Mouse (Mus musculus) right cerebral cortex, postnatal 4 days (tissue): Measurements from ENCODE around the gene Msrb2.

Experiments used
- DNase-seq: peaks from one replicate; pipeline ENCODE4 v3.0.0-alpha.2; 2022

Msrb2 gene

DNA sequence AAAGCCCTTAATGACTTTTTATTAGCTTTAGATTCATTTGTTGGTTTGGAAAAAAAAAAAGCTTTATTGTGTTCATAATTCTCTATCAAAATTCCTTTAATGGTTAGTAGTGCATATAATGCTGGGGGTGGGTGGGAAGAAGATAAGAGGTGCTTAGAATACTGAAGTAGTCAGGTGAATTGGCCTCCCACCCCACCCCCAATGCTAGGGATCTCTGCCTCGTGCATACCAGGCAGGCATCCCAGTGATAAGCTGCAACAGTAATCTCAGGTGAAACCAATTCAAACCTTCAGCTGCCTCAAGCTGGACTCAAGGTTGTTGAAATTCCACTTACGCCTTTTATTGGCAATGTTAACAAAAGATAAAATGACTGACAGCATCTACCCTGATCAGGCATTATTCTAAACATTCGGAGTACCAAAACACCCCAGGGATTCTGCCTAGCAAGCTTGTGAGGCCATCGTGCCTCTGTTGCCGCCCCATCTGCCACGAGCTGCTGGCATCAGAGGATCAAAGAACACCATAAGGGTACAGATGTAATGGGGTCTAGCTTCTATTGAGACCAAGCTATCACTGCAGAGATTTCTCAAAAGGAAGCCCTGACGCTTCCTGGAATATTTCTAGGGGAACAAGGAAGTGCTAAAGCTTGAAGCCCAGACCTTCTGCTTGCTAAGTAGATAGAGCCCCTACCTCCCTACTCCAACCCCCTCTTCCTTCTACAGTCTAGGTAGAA lies 19.3 kb downstream of the Msrb2 start:
- DNase-seq = no peak

- no peak for DNase-seq
These were observed 20.4 kb downstream of the Msrb2 start for GRCm38 (mm10) chr2:19391649-19392048.

DNA sequence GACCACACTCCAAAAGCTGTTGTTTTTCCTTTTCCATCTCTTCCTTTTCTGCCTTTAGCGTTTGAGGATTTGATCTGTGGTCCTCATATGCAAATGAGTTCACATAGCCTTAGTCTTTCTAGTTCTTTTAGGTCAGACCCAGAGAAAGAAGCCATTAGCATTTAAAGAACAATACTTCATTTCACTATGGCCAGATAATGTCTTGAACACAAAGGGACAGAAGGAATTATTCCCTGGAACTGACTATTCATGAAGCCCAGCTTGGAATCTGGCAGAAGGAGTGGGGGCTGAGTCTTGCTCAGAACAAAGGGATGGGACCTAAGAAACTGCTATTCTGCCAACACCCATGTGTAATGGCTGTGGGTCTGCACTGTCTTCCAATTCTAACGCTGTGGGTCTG lies 21.6 kb downstream of the Msrb2 start:
- DNase-seq = no peak

GRCm38 (mm10) chr2:19405409-19405808 lies 34.2 kb downstream of the Msrb2 start:
- DNase-seq = no peak

- no peak for DNase-seq
These were observed 35.3 kb downstream of the Msrb2 start for GRCm38 (mm10) chr2:19406531-19406930.

DNA sequence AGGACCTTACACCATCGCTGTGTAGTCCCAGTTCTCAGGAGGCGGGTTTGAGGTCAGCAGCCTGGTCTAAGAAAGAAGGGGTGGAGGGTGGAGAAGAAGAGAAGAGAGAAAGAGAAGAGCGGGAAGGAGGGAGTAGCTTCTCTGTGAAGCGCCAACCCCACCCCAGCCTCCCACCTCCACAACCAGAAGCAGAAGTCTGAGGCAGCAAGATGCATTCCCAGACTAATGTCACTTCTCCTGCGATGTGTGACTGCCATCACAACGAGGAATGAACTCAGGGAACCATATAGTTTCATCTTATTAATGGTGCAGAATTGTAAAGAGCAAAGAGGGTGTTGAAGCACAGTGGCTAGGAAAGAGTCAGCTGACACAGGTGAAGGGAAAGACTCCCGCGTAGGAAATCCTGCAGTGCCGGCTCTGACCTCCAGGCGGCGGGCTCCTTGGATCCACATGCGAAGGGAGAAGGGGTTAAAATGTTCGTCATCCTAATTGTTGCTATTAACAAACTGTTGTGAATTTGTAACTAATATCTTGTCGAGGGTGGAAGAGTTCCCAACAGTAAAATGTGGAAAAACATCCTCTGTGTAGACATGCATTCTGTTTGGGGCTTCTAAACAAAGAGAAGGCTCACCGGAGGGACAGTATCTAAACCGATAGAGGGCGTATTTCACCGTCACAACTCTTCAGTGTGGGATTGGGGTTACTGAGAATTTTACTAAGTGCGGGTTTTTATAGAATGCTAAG lies 43.2 kb downstream of the Msrb2 start:
- DNase-seq = peak; percentile 84

DNA sequence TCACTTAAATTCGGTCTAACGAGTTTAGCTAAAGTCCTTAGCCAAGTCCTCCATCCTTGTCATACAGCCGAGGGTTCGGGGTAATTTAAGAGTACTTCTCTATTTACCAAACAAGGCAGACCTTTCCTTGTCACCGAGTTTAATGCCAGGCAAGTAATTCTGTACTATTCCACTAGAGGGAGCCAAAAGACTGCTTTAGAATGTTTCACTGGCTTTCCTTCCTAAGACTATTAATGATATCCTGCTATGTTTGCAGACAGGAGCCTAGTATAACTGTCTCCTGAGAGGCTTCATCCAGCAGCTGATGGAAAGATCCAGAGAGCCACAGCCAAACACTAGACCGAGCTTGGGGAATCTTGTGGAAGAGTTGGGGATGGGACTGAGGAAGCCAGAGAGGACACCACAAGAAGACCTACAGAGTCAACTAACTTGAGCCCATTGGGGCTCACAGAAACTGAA lies 43.9 kb downstream of the Msrb2 start:
- DNase-seq = no peak

DNA sequence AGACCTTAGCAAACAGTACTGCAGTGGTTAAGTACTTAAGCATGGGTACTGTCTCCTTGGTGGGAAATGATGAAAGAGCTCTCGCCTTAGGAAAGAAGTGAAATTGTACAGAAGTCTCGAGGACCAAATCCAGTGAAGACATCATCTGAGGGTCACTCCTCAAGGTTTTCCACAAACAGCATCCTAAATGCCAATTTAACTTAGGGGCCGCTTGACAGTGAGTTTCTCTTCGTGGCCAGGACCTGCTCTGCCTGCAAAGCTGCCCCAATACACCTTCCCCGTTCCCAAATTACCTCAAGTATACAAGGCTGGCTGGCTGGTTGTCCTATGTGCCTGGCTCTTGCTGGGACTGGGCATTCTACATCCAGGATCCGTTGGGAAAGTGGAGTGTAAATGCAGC lies 44.8 kb downstream of the Msrb2 start:
- DNase-seq = no peak

DNA sequence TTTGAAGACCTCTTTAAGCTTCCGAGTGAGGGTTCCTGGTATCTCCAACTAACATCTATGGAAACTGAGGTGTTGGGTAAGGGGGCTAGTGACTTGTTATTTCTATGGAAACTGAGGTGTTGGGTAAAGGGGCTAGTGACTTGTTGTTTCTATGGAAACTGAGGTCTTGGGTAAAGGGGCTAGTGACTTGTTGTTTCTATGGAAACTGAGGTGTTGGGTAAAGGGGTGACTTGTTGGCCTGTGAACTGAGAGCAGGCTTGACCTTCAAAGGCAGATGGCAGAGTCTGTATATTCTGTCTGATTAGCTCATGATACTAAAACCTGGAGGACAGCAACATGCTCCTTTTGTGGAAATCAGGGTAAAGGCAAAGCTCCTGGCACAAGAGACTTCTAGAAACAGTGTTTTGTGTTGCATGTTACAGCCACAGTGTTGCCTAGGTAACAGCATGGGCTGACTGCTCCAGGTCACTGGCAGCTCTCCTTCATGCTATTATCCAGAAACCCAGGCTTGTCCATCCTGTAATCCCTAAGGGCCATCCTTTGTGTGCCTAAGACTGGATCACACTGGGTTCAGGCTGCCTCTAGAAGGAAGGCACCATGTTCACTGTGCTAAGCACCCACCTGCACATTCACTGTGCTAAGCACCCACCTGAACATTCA lies 48.6 kb downstream of the Msrb2 start:
- DNase-seq = no peak

DNA sequence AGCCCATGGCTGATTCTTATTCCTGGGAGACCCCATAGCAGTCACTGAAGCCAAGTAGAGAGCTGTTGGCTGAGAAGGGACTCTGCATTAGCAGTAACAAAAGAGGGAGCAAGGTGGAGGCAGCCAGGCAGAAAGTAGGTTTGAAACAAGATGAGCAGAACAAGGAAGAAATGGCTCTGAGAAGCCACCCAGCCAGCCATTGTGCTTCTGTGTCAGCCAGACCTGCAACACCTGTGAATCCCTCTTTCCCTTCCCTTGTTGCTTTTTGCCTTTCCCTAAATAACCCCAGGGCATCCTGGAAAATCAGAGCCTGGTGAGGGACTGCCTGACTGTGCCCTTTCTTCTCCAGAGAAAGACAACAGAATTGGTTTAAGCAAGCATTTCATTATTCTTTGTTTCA lies 51.0 kb downstream of the Msrb2 start:
- no peak for DNase-seq

DNA sequence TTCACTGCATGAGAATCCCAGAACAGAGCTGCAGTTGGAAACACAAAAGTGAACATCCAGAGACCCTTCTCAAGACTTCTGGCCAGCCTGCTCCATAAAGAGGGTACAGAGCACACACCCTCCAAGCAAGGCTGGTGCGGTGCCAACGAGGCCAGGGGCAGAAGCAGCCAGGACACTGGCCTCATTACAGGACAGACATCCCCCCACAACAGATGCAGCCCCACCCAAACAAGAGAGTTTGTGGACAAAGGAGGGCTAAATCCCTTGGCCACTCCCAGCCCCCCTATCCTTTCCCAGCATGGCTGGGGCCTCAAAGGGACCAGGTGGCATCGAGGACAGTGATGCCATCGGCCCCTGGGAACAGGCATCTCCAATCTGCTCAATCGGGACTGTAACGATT lies 51.8 kb downstream of the Msrb2 start:
- DNase-seq = no peak

DNA sequence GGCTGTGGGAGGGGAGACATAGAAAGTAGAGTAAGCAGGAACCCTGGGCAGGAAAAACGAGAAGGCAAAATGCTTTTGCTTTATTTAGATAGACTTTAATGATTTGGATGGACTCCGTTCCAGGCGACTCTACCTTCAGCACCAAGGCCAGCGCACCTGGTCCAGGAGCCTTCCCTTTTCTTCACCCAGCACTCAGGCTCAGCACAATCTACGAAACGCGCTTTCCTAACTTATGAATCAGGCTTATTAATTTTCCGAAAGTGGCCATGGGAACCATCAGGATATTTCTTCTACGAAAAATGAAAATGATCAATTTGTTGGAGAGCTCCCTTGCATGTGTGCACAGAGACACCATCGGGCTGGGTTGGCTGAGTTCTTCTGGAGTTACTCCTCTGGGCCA lies 57.8 kb downstream of the Msrb2 start:
- no peak for DNase-seq

DNA sequence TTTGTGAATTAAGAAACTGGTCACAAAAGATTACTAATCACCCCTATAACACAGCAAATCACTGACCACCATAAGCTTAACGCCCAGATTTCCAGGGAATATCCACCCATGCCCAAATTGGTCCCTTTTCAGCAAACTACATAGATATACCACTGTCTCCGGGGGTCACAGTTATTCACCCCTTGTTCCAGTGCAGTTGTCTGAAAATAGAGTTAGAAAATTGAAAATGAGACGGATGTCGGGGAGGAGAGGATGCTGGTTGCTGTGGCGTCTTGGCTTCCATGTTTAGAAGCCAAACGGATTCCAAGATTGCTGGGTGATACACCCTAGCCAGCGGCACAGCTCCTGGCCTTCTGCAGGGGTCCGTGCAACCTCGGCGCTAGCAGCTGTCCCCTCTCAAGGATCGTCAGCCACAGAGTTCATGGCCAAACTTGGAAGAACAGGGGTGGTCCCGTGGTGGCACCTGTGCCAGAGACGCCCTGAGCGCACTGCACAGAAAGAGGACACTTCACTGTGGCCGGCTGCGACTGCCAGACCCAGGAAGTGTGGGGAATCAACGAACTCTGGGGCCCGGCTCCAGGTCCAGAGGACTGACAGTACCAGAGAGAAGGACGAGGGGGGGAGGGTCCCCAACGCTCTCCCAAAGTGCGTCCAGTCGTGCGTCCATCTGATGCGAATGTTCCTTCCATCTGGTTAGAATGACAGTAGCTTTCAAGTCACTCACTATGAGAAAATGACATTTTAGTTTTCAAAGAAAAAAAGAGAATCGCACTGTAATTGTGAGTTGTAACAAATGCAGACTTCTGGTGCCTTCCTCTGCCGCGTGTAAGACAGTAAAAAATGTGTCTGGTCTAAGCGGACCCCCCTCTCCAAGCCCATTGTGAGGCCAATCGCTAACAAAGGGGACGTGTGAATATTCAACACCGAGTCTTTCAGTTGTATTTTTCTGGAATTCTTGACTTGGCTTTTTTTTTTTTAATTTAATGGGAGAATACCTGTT lies 58.8 kb downstream of the Msrb2 start:
- DNase-seq = no peak

DNA sequence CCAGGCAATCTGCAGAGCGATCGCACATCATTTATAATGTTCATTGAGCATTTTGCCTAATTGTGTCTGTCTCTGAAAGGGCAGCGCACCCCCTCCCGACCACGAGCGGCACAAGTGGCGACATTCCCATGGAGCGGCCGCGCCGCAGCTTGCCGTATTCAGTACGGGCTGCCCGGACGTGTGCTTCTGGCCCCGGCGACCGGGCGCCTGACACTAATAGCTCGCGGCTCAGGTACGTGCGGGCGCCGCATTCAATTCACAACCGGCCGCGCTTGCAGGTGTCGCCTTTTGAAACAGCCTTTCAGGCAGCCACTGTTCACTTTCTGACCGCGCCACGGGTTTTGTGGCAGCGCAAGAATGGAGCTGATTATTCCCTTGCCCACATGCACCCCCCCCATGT lies 59.5 kb downstream of the Msrb2 start:
- no peak for DNase-seq

- DNase-seq = no peak
These were observed 59.9 kb downstream of the Msrb2 start for GRCm38 (mm10) chr2:19431186-19431585.

- no peak for DNase-seq
These were observed 60.5 kb downstream of the Msrb2 start for GRCm38 (mm10) chr2:19431614-19432323.

DNA sequence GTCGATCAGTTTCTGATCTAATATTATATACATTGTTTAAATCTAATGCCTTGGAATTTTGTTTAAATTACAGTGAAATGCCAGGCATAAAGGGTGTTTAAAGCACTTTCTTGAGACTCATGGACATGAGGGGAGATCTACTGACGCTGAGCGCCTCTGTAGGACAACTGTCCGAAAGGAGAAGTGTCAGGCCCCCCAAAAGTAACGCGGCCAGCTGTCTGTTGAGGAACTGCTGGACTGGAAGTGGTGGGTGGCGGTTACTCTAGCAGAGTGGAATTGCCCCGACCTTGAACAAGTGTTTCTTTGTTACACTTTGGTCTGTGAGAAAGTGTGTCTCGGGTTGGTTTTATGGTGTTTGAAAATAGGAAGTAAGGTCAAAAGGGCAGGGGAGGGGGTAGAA lies 73.1 kb downstream of the Msrb2 start:
- no peak for DNase-seq
